Mouse (Mus musculus) embryonic fibroblast, embryonic 13.5 days (primary cell): ENCODE data around the gene Pnkd. TPM values are rescaled to one million over a fixed set of nuclear protein-coding genes. Genes with fewer than 3 reads are reported as not detected.
A peak's percentile ranks its signal among the peaks of the same experiment; 100 is the strongest.
"Not testable (repeated sequence)": the region's sequence is repeated elsewhere in the genome, so short reads cannot be mapped to it uniquely, and the experiment has no call there.

ENCODE experiments used
- H3K27ac ChIP-seq: 2 replicates; pipeline ENCODE4 v1.5.1; 2012; ENCODE audit warnings: low read length, control low read depth, inconsistent platforms; ENCODE audit not compliant: insufficient read depth
- H3K4me1 ChIP-seq: 2 replicates; pipeline ENCODE4 v1.6.1; 2011; ENCODE audit warnings: low read length; ENCODE audit not compliant: control insufficient read depth, insufficient read depth
- H3K4me3 ChIP-seq: 2 replicates; pipeline ENCODE4 v1.5.1; 2011; ENCODE audit warnings: mild to moderate bottlenecking, control low read depth, low read length; ENCODE audit not compliant: insufficient read depth
- CTCF ChIP-seq: IDR thresholded peaks from 2 replicates; pipeline ENCODE4 v1.5.1; 2011; ENCODE audit warnings: mild to moderate bottlenecking, control low read depth, low read length, moderate library complexity, borderline replicate concordance; ENCODE audit not compliant: insufficient read depth
- POLR2A ChIP-seq: IDR thresholded peaks from 2 replicates; pipeline ENCODE4 v1.6.1; 2011; ENCODE audit warnings: low read depth, mild to moderate bottlenecking, control low read depth, low read length, moderate library complexity
- polyA plus RNA-seq: library from polyadenylated mRNA; stranded (reverse); fragments of >200 nt; gene quantifications from 2 replicates; pipeline ENCODE4 v1.2.4, GENCODE M21; 2011; ENCODE audit warnings: low read depth; ENCODE audit not compliant: missing spikeins, insufficient read length

Gene Pnkd
- polyA plus RNA-seq, 1 experiment, result 21.5 TPM

GRCm38 (mm10) chr1:74316114-74316827 is 31.5 kb downstream of the Pnkd start:
- Histone ChIP-seq H3K4me1 (no peaks in the 10 kb centered on the region), H3K27ac (no peak overlapping the region), H3K4me3 (no peak overlapping the region)
- TF ChIP-seq POLR2A (no peak), CTCF (no peak)

DNA sequence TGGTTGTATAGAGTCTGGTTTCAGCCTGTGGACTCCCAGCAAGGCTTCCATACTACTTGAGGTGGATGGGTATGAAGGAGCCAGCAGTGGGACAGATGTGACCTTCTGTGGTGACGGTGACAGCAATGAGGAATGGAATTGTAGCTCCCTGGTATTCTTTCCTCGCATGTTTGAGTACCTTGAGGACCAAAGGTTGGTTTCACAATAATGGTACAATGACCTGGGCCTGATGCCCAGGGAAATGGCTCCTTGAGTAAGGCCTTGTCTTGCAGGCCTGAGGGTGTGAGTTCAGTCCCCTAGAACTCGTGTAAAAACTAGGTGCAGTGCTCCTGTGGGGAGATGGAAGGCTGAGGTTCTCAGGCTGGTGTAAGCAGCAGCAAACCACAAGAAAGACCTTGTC is 34.0 kb downstream of the Pnkd start:
- Histone ChIP-seq H3K27ac (no peak overlapping the region), H3K4me1 (no peaks in the 10 kb centered on the region), H3K4me3 (no peak overlapping the region)
- TF ChIP-seq POLR2A, result no peak
- TF ChIP-seq CTCF, result no peak

- TF ChIP-seq POLR2A, result no peak
- TF ChIP-seq CTCF, result no peak
- H3K4me1 ChIP-seq, result no peaks in the 10 kb centered on the region
- no peak overlapping the region for H3K4me3 ChIP-seq
- H3K27ac ChIP-seq, result no peak overlapping the region
Observed at GRCm38 (mm10) chr1:74321396-74321795, 36.7 kb downstream of the Pnkd start.

GRCm38 (mm10) chr1:74326916-74327315 is 42.2 kb downstream of the Pnkd start:
- H3K27ac ChIP-seq, H3K4me3 ChIP-seq, H3K4me1 ChIP-seq: not testable (repeated sequence)

DNA sequence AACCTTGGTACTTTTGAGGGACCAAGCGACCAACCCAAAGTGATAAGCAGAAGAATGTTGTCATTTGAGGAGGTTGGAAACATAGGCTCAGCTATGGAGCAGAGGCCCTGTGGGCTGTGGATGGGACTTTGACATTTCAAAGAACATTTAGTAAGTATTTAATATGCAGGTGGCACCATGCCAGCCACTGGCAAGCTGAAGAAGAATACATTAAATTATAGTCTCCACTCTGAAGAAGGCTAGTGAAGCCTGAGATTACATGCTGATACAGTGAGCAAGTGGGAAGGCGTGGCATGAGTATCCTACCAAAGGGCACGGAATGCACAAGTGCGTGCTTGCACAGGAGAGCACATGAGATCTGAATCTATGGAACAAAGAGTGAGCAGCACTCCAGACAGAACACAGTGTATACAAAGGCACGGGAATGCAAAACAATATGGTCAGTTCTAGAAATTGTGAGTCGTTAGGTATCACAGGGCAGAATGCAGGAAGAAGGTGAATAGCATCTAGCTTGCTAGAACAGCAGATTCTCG is 45.2 kb downstream of the Pnkd start:
- no peak overlapping the region for H3K27ac ChIP-seq
- peaks cover 4% of the 10 kb centered on the region; the same call in 1 of the 2 replicates for H3K4me1 ChIP-seq
- TF ChIP-seq POLR2A (no peak), CTCF (no peak)
- H3K4me3 ChIP-seq, result no peak overlapping the region

- Histone ChIP-seq H3K4me1 (peaks cover 6% of the 10 kb centered on the region; the same call in 1 of the 2 replicates), H3K4me3 (no peak overlapping the region), H3K27ac (no peak overlapping the region)
- TF ChIP-seq POLR2A (no peak), CTCF (no peak)
Observed at GRCm38 (mm10) chr1:74331046-74331681, 46.4 kb downstream of the Pnkd start.

- Histone ChIP-seq H3K4me3 (peak overlapping the region; percentile 51), H3K27ac (no peak overlapping the region), H3K4me1 (peaks cover 6% of the 10 kb centered on the region; the same call in 1 of the 2 replicates)
- TF ChIP-seq CTCF (no peak), POLR2A (no peak; the same call in 1 of the 2 replicates)
Observed at GRCm38 (mm10) chr1:74332241-74332763, 47.6 kb downstream of the Pnkd start.

DNA sequence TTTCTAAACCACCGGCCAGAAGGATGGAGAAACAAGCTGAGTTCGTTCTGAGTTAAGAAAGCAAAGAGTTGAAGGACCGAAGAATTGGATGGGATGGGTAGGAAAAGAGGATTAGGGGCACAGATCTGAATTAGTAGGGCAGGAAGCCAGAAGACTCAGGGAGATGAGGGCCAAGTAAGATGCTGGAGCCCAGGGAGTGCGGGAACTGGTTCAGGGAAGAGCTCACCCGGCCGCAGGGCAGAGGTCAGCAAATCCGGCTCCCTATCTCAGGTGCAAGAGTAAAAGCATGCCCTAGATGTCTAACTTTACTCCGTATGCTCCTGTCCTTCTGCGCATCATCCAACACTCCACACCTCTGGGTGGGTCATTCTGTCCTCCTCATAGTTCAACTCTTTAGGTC is 48.2 kb downstream of the Pnkd start:
- Histone ChIP-seq H3K27ac (no peak overlapping the region), H3K4me1 (peaks cover 6% of the 10 kb centered on the region; the same call in 1 of the 2 replicates), H3K4me3 (peak overlapping the region; percentile 51)
- no peak for TF ChIP-seq POLR2A
- TF ChIP-seq CTCF, result no peak

GRCm38 (mm10) chr1:74334607-74335006 is 49.9 kb downstream of the Pnkd start:
- Histone ChIP-seq H3K27ac (no peak overlapping the region), H3K4me1 (peaks cover 6% of the 10 kb centered on the region; the same call in 1 of the 2 replicates), H3K4me3 (no peak overlapping the region)
- TF ChIP-seq POLR2A, result no peak
- TF ChIP-seq CTCF, result no peak

DNA sequence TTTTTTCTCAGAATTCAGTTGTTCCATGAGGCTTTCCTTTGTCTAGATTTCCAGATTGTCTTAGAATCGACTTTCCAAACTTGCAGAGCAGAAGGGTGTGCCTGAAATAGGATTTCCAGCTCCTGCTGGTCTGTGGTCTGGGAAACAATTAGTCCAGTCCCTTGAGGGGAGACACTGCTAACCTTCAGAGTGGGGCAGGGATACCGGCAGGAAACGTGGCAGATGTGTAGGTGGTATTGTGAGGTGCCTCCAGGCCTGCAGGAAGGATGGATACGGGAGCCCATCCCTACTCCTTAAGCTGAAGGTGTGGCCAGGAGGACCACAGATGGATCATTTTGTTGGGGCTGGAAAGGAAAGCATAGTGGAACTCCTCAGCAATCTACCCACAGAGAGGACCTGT is 50.3 kb downstream of the Pnkd start:
- H3K4me3 ChIP-seq, result no peak overlapping the region
- no peak overlapping the region for H3K27ac ChIP-seq
- H3K4me1 ChIP-seq, result peaks cover 6% of the 10 kb centered on the region; the same call in 1 of the 2 replicates
- no peak for TF ChIP-seq POLR2A
- TF ChIP-seq CTCF, result no peak
